Mouse (Mus musculus) kidney, postnatal 0 days (tissue): ENCODE measurements around the gene Arhgap42. TPM values are rescaled to one million over a fixed set of nuclear protein-coding genes. Genes with fewer than 3 reads are reported as not detected.

Source experiments
- ATAC-seq: fragments of 200-750 bp; cut with Nextera tagmentation; replicated peaks from 2 replicates; pipeline ENCODE4 v1.8.0; 2017; ENCODE audit warnings: low read depth, moderate number of reproducible peaks, moderate TSS enrichment, moderate library complexity; ENCODE audit not compliant: low FRiP score
- DNase-seq: peaks from one replicate; pipeline ENCODE4 v3.0.0-alpha.2; 2016; ENCODE audit warnings: low spot score
- H3K27ac ChIP-seq: fragments of 300-500 bp; sonication (generic); 2 replicates; pipeline ENCODE4 v1.5.1; 2014; ENCODE audit warnings: mild to moderate bottlenecking
- H3K27me3 ChIP-seq: fragments of 300-500 bp; sonication (generic); 2 replicates; pipeline ENCODE4 v1.6.1; 2014; ENCODE audit warnings: low read length, mixed read lengths; ENCODE audit not compliant: insufficient read depth
- H3K36me3 ChIP-seq: fragments of 300-500 bp; sonication (generic); 2 replicates; pipeline ENCODE4 v1.6.1; 2014; ENCODE audit warnings: low read length, mixed read lengths; ENCODE audit not compliant: insufficient read depth
- H3K4me1 ChIP-seq: fragments of 300-500 bp; sonication (generic); replicated peaks from 2 replicates; pipeline ENCODE4 v1.6.1; 2014; ENCODE audit warnings: antibody characterized with exemption, low read length, mixed read lengths; ENCODE audit not compliant: insufficient read depth
- H3K4me2 ChIP-seq: fragments of 300-500 bp; sonication (generic); 2 replicates; pipeline ENCODE4 v1.6.1; 2014; ENCODE audit warnings: mild to moderate bottlenecking, low read length, moderate library complexity, mixed read lengths
- H3K4me3 ChIP-seq: fragments of 300-500 bp; sonication (generic); replicated peaks from 2 replicates; pipeline ENCODE4 v1.5.1; 2014; ENCODE audit warnings: low read depth, low read length
- H3K9ac ChIP-seq: fragments of 300-500 bp; sonication (generic); 2 replicates; pipeline ENCODE4 v1.6.1; 2014; ENCODE audit warnings: low read depth, low read length
- H3K9me3 ChIP-seq: fragments of 300-500 bp; sonication (generic); replicated peaks from 2 replicates; pipeline ENCODE4 v1.6.1; 2016; ENCODE audit warnings: low read length, inconsistent platforms, mixed read lengths
- CTCF ChIP-seq: IDR thresholded peaks from 2 replicates; pipeline ENCODE4 v1.5.1; 2016; ENCODE audit warnings: antibody characterized with exemption, low read depth, mild to moderate bottlenecking, moderate library complexity
- WGBS: fragments of 180-500 bp; shearing (Covaris S2); extraction: QIAGEN DNeasy Blood & Tissue Kit; methylation state at CpG from one replicate; pipeline ENCODE4 v1.1.7; 2014; 5-methylcytosine and 5-hydroxymethylcytosine counted together
- polyA plus RNA-seq: library from polyadenylated mRNA; unstranded; fragments of >200 nt; fragmentation: Nextera tagmentation; extraction: Ambion mirVana; gene quantifications from 2 replicates; pipeline ENCODE4 v1.2.1, GENCODE M21; 2015

Gene Arhgap42
- polyA plus RNA-seq, 1 experiment from 2014 or later, result 30.8 TPM

GRCm38 (mm10) chr9:8982315-8982714, 256.6 kb downstream of the Arhgap42 start:
- H3K4me1 ChIP-seq, result no peaks in the 10 kb centered on the region
- no peaks in the 10 kb centered on the region for H3K36me3 ChIP-seq
- no peak overlapping the region for H3K4me2 ChIP-seq
- DNase-seq, result peak; percentile 10
- ATAC-seq, result no peak
- no peak for TF ChIP-seq CTCF
- H3K9me3 ChIP-seq, result no peaks in the 10 kb centered on the region
- no peak overlapping the region for H3K9ac ChIP-seq
- 71% methylated on average over 3 of the region's 3 CpGs for WGBS
- H3K27ac ChIP-seq, result no peak overlapping the region
- H3K27me3 ChIP-seq, result no peaks in the 10 kb centered on the region
- no peak overlapping the region for H3K4me3 ChIP-seq

GRCm38 (mm10) chr9:8977775-8978174, 261.1 kb downstream of the Arhgap42 start:
- Histone ChIP-seq H3K36me3 (no peaks in the 10 kb centered on the region), H3K9ac (no peak overlapping the region), H3K4me2 (no peak overlapping the region), H3K27me3 (no peaks in the 10 kb centered on the region), H3K9me3 (no peaks in the 10 kb centered on the region), H3K4me3 (no peak overlapping the region), H3K27ac (no peak overlapping the region), H3K4me1 (no peaks in the 10 kb centered on the region)
- no peak for ATAC-seq
- TF ChIP-seq CTCF, result no peak
- 59% methylated on average over 2 of the region's 2 CpGs for WGBS
- DNase-seq, result no peak

GRCm38 (mm10) chr9:8971491-8971890, 267.4 kb downstream of the Arhgap42 start, which contains the start of gene Gm16485:
TSS of gene Gm16485 (plus strand) at chr9:8971791.
- no peak within 1 kb of the TSS for H3K4me3 ChIP-seq
- DNase-seq, result no peak
- TF ChIP-seq CTCF, result no peak
- H3K4me1 ChIP-seq, result no peaks in the 10 kb centered on the region
- H3K9me3 ChIP-seq, result no peaks in the 10 kb centered on the region
- H3K36me3 ChIP-seq, result no peaks in the 10 kb centered on the region
- H3K4me2 ChIP-seq, result no peak within 1 kb of the TSS
- H3K27ac ChIP-seq, result no peak within 1 kb of the TSS
- no peaks in the 10 kb centered on the region for H3K27me3 ChIP-seq
- 70% methylated on average over 2 of the region's 2 CpGs for WGBS
- no peak for ATAC-seq
- H3K9ac ChIP-seq, result no peak within 1 kb of the TSS

- no peak overlapping the region for H3K9ac ChIP-seq
- no peaks in the 10 kb centered on the region for H3K4me1 ChIP-seq
- no peak overlapping the region for H3K27ac ChIP-seq
- TF ChIP-seq CTCF, result no peak
- no peaks in the 10 kb centered on the region for H3K27me3 ChIP-seq
- WGBS, result 28% methylated on average over 7 of the region's 7 CpGs
- no peak overlapping the region for H3K4me3 ChIP-seq
- H3K36me3 ChIP-seq, result no peaks in the 10 kb centered on the region
- H3K9me3 ChIP-seq, result no peaks in the 10 kb centered on the region
- ATAC-seq (no peak), DNase-seq (peak; percentile 49)
- no peak overlapping the region for H3K4me2 ChIP-seq
Observed at GRCm38 (mm10) chr9:8970240-8970639, 268.7 kb downstream of the Arhgap42 start.

GRCm38 (mm10) chr9:8964512-8965133, 274.3 kb downstream of the Arhgap42 start:
- H3K9ac ChIP-seq, result no peak overlapping the region
- TF ChIP-seq CTCF, result peak; percentile 86
- no peak overlapping the region for H3K4me2 ChIP-seq
- no peaks in the 10 kb centered on the region for H3K4me1 ChIP-seq
- peak; percentile 58 for DNase-seq
- WGBS, result 66% methylated on average over 8 of the region's 8 CpGs
- H3K36me3 ChIP-seq, result no peaks in the 10 kb centered on the region
- no peak overlapping the region for H3K4me3 ChIP-seq
- no peaks in the 10 kb centered on the region for H3K27me3 ChIP-seq
- no peak overlapping the region for H3K27ac ChIP-seq
- no peaks in the 10 kb centered on the region for H3K9me3 ChIP-seq
- peak; percentile 54; the same call in 1 of the 2 replicates for ATAC-seq

- DNase-seq, result no peak
- ATAC-seq, result no peak
Observed at GRCm38 (mm10) chr9:8953306-8953705, 285.6 kb downstream of the Arhgap42 start.

More at GRCm38 (mm10) chr9:8953306-8953705, 285.6 kb downstream of the Arhgap42 start:
- H3K9me3 ChIP-seq, result no peaks in the 10 kb centered on the region
- H3K36me3 ChIP-seq, result no peaks in the 10 kb centered on the region
- no peak overlapping the region for H3K4me2 ChIP-seq
- no peak overlapping the region for H3K4me3 ChIP-seq
- no peak overlapping the region for H3K27ac ChIP-seq
- no peaks in the 10 kb centered on the region for H3K4me1 ChIP-seq
- TF ChIP-seq CTCF, result no peak
- H3K27me3 ChIP-seq, result no peaks in the 10 kb centered on the region
- H3K9ac ChIP-seq, result no peak overlapping the region
